Mouse (Mus musculus) neural tube, embryonic 15.5 days (tissue): ENCODE measurements around the gene Maf. TPM values are rescaled to one million over a fixed set of nuclear protein-coding genes. Genes with fewer than 3 reads are reported as not detected.

Experiments
- ATAC-seq: fragments of 200-750 bp; cut with Nextera tagmentation; 2 replicates; pipeline ENCODE4 v1.8.0; 2017; ENCODE audit warnings: mild to moderate bottlenecking, moderate TSS enrichment, moderate library complexity; ENCODE audit not compliant: low FRiP score
- H3K27ac ChIP-seq: fragments of 300-500 bp; sonication (generic); replicated peaks from 2 replicates; pipeline ENCODE4 v1.5.1; 2015; ENCODE audit warnings: mild to moderate bottlenecking, inconsistent platforms
- H3K27me3 ChIP-seq: fragments of 300-500 bp; sonication (generic); replicated peaks from 2 replicates; pipeline ENCODE4 v1.6.1; 2015; ENCODE audit warnings: inconsistent platforms
- H3K36me3 ChIP-seq: fragments of 300-500 bp; sonication (generic); 2 replicates; pipeline ENCODE4 v1.6.1; 2015; ENCODE audit warnings: inconsistent platforms
- H3K4me1 ChIP-seq: fragments of 300-500 bp; sonication (generic); 2 replicates; pipeline ENCODE4 v1.6.1; 2015; ENCODE audit warnings: inconsistent platforms
- H3K4me2 ChIP-seq: fragments of 300-500 bp; sonication (generic); 2 replicates; pipeline ENCODE4 v1.6.1; 2015; ENCODE audit warnings: inconsistent platforms, mild to moderate bottlenecking, moderate library complexity
- H3K4me3 ChIP-seq: fragments of 300-500 bp; sonication (generic); replicated peaks from 2 replicates; pipeline ENCODE4 v1.5.1; 2015; ENCODE audit warnings: mild to moderate bottlenecking, inconsistent platforms
- H3K9ac ChIP-seq: fragments of 300-500 bp; sonication (generic); replicated peaks from 2 replicates; pipeline ENCODE4 v1.6.1; 2015; ENCODE audit warnings: mild to moderate bottlenecking, inconsistent platforms
- H3K9me3 ChIP-seq: fragments of 300-500 bp; sonication (generic); replicated peaks from 2 replicates; pipeline ENCODE4 v1.6.1; 2016; ENCODE audit warnings: inconsistent platforms
- WGBS: fragments of 180-500 bp; shearing (Covaris S2); methylation state at CpG from one replicate; pipeline ENCODE4 v1.1.7; 2015; ENCODE audit warnings: mixed read lengths; 5-methylcytosine and 5-hydroxymethylcytosine counted together
- polyA plus RNA-seq: library from polyadenylated mRNA; unstranded; fragments of >200 nt; fragmentation: Nextera tagmentation; extraction: Ambion mirVana; gene quantifications from 2 replicates; pipeline ENCODE4 v1.2.1, GENCODE M21; 2015

Gene Maf
- polyA plus RNA-seq, 1 experiment from 2014 or later: 12.8 TPM

- H3K9ac ChIP-seq: no peak overlapping the region
These were observed 19.2 kb upstream of the Maf start for GRCm38 (mm10) chr8:115726807-115727206.

DNA sequence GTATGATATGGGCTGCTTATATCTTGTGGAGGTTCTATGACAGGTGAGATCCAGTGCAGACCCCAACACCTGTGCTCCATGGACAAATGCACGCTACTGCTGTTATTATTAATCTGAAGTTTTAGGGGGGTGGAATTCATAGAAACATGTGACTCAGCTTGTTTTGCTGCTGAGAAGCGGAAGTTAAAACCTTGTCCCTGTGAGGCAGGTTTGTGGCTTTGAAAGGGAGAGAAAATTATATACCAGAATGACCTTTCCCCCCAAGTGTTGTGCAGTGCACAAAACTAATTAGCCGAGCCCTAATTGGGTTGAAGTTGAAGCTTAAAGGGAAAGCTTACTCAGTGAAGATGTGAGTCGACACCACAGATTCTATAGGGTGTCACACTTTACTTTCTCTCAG, 18.6 kb upstream of the Maf start:
- no peaks in the 10 kb centered on the region for H3K9me3 ChIP-seq
- no peaks in the 10 kb centered on the region for H3K36me3 ChIP-seq
- no peaks in the 10 kb centered on the region for H3K4me1 ChIP-seq
- no peak overlapping the region for H3K9ac ChIP-seq
- no peak for ATAC-seq
- no peaks in the 10 kb centered on the region for H3K27me3 ChIP-seq
- 84% methylated on average over 4 of the region's 4 CpGs for WGBS
- no peak overlapping the region for H3K4me3 ChIP-seq
- H3K4me2 ChIP-seq: no peak overlapping the region
- no peak overlapping the region for H3K27ac ChIP-seq

More at GRCm38 (mm10) chr8:115726807-115727206, 19.2 kb upstream of the Maf start:
- ATAC-seq: no peak
- no peaks in the 10 kb centered on the region for H3K36me3 ChIP-seq
- no peaks in the 10 kb centered on the region for H3K27me3 ChIP-seq
- H3K4me1 ChIP-seq: 0 out of 2 replicates have a peak, but pooled peaks cover under 1% of the 10 kb centered on the region
- H3K9me3 ChIP-seq: no peaks in the 10 kb centered on the region
- WGBS: 89% methylated on average over 3 of the region's 3 CpGs
- H3K27ac ChIP-seq: no peak overlapping the region
- H3K4me2 ChIP-seq: no peak overlapping the region
- no peak overlapping the region for H3K4me3 ChIP-seq

GRCm38 (mm10) chr8:115719126-115719525, 11.5 kb upstream of the Maf start:
- H3K4me3 ChIP-seq: no peak overlapping the region
- H3K9me3 ChIP-seq: no peaks in the 10 kb centered on the region
- H3K36me3 ChIP-seq: no peaks in the 10 kb centered on the region
- no peak overlapping the region for H3K4me2 ChIP-seq
- no peak for ATAC-seq
- H3K27me3 ChIP-seq: peaks cover 5% of the 10 kb centered on the region; the same call in 1 of the 2 replicates
- WGBS: 81% methylated on average over 7 of the region's 7 CpGs
- H3K27ac ChIP-seq: no peak overlapping the region
- H3K9ac ChIP-seq: no peak overlapping the region
- H3K4me1 ChIP-seq: no peaks in the 10 kb centered on the region

GRCm38 (mm10) chr8:115718621-115719020, 11.0 kb upstream of the Maf start:
- Histone ChIP-seq H3K9me3 (no peaks in the 10 kb centered on the region), H3K27ac (no peak overlapping the region), H3K4me3 (no peak overlapping the region), H3K4me1 (no peaks in the 10 kb centered on the region), H3K27me3 (peaks cover 5% of the 10 kb centered on the region; the same call in 1 of the 2 replicates), H3K4me2 (no peak overlapping the region), H3K9ac (no peak overlapping the region), H3K36me3 (no peaks in the 10 kb centered on the region)
- WGBS: 94% methylated on average over 6 of the region's 6 CpGs
- ATAC-seq: no peak

DNA sequence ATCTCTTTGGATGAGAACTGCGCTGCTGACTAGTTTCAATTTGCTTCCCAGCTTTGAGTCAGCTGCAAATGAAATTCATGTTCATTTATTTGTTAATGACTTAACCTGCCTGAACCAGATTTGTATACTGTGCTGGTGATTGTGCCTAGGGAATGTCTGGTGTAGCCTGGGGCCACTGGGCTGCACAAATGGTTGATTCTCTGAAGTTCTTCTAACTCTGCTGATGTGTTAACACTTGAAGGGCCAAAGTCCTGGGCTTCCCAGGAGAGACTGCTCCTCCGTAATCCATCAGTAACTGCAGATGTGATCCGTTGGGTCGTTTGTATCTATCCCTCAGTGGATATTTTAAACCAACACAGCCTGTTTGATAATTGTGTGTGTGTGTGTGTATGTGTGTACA, 7.7 kb upstream of the Maf start:
- Histone ChIP-seq H3K27me3 (peaks cover 12% of the 10 kb centered on the region), H3K27ac (no peak overlapping the region), H3K9me3 (no peaks in the 10 kb centered on the region), H3K36me3 (no peaks in the 10 kb centered on the region), H3K4me2 (no peak overlapping the region), H3K4me3 (no peak overlapping the region), H3K9ac (no peak overlapping the region), H3K4me1 (peaks cover 14% of the 10 kb centered on the region; the same call in 1 of the 2 replicates)
- 66% methylated on average over 4 of the region's 4 CpGs for WGBS
- ATAC-seq: no peak

DNA sequence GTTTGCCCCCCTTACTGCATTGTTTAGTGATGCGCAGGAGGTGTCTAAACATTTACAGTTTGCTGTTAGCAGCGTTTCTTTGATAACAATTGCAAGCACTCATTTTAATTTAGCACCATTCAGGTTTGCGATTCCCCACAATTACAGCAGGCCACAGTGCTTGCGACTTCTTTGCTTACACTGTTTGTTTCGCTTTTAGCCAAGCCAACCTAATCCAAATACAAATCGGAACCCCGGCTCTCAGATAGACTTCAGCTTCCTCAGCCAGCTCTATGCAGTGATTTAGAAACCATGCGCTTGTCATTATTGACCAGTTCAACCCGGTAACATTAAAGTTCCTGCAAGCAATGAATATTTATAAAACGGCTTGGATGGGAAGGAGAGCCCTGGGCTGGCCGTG, 3.5 kb upstream of the Maf start:
- no peaks in the 10 kb centered on the region for H3K36me3 ChIP-seq
- no peaks in the 10 kb centered on the region for H3K9me3 ChIP-seq
- ATAC-seq: no peak
- 33% methylated on average over 11 of the region's 11 CpGs for WGBS
- no peak overlapping the region for H3K27ac ChIP-seq
- H3K9ac ChIP-seq: no peak overlapping the region
- peaks cover 42% of the 10 kb centered on the region for H3K4me1 ChIP-seq
- H3K27me3 ChIP-seq: peaks cover 14% of the 10 kb centered on the region
- 0 out of 2 replicates have a peak overlapping the region, but pooled peaks have one; percentile 5 for H3K4me2 ChIP-seq
- H3K4me3 ChIP-seq: no peak overlapping the region

DNA sequence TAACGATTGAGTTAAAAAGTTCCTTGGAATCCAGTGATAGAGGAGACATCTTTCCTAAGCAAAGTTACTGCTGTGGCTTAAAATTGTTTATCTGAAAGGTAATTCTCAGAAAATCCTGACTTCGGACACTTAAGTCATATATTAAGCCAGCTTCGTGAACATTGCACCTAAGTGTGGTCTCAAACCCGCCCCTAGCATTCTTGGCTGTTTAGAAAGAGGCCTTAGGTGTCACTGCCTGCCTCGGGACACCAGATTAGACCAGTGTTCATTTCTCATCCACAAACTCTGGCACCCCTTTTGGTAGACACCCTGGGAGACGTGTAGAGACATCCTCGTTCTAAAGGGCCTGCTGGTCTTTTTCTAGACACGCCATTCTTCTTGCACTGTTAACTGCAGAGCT, 2.3 kb upstream of the Maf start:
- H3K9ac ChIP-seq: no peak overlapping the region
- no peak for ATAC-seq
- no peaks in the 10 kb centered on the region for H3K36me3 ChIP-seq
- H3K4me3 ChIP-seq: no peak overlapping the region
- no peak overlapping the region for H3K27ac ChIP-seq
- H3K4me2 ChIP-seq: no peak overlapping the region
- H3K27me3 ChIP-seq: peaks cover 14% of the 10 kb centered on the region
- 69% methylated on average over 8 of the region's 8 CpGs for WGBS
- peaks cover 51% of the 10 kb centered on the region for H3K4me1 ChIP-seq
- no peaks in the 10 kb centered on the region for H3K9me3 ChIP-seq

DNA sequence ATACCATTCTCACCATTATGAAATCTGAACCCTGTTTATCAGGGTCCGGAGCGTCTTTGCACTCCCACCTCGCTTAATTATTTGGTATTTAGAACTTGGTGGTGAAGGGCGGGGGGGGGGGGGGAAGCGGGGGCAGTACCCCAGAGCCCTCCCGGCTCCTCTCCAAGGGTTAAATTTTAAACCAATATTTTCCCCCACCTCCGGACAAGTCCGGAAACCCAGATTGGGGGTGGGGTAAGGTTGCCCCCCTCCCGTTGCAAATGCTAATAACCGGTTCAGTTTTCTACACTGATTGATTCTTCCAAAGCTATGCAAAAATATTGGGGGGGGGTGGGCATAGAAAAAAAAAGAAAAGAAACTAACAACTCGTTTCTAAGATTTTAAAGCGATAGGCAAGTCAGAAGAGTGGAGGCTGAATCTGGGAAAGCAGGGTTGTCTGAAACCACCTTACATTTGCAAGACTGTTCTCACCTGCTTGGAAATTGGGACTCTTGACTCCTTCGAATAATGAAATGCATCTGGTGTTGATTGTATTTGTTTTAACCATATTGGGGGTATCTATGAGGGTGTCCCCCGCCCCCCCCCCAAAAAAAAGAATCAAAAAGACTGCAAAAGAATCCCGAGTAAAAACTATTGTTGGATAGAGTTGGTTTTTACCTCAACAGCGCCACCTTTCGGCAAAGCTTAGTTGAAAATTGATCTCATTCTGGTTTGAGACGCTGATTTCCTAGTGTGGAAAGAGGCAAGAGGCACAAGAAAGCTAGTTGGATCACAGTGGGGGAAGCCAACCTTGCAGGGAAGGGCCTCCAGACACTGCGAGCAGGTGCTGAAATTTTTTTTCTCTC, 1.6 kb upstream of the Maf start:
- whole genome bisulfite sequencing: 2% methylated on average over 19 of the region's 19 CpGs
- Histone ChIP-seq H3K4me3 (peak overlapping the region; percentile 71), H3K27me3 (peaks cover 14% of the 10 kb centered on the region), H3K4me1 (peaks cover 51% of the 10 kb centered on the region), H3K4me2 (peak overlapping the region; percentile 87), H3K36me3 (no peaks in the 10 kb centered on the region), H3K27ac (no peak overlapping the region), H3K9me3 (no peaks in the 10 kb centered on the region), H3K9ac (no peak overlapping the region)
- ATAC-seq: no peak

DNA sequence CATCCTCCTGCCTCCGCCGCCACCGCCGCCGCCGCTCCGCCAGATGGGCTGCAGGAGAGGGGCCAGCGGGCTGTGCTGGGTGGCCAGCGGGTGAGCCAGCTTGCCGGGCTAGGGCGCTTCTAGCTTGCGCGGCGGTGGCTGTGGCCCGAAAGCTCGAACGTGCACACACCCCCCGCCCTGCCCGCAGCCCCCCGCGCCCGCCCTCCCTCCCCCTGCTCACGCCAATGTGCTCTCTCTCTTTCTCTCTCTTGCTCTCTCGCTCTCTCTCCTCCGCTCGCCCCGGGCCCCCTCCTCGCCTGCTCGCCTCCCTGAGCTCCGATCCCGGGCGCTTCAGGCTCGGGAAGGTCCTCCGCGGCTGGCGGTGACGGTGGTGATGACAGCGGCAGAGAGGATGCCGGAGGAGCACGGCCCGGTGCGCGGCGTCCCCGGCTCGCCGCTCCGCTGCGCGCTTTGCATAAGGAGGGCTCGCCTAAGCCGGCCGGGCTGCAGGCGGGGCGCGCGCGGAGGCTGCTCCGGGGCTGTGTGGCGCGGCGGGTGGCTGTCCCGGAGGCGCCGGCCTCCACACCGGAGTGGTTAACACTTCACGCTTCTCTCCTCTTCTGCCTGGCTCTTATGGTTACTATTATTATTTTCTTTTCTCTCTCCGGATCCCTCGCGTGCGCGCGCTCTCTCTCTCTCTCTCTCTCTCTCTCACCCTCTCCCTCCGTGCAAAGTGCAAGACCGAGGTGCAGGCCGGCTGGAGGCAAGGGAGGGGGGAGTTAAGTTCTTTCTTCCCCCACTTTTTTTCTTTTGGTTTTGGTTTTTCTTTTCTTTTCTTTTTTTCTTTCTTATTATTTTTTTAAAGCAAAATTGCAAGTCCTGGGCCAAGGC, 498 bp downstream of the Maf start:
- H3K9ac ChIP-seq: peak overlapping the region; percentile 78
- H3K4me1 ChIP-seq: peaks cover 45% of the 10 kb centered on the region
- H3K27me3 ChIP-seq: peaks cover 8% of the 10 kb centered on the region
- peak overlapping the region; percentile 87 for H3K4me2 ChIP-seq
- peak; percentile 74 for ATAC-seq
- no peaks in the 10 kb centered on the region for H3K36me3 ChIP-seq
- H3K9me3 ChIP-seq: no peaks in the 10 kb centered on the region
- H3K4me3 ChIP-seq: peak overlapping the region; percentile 71
- H3K27ac ChIP-seq: peak overlapping the region; percentile 93
- under 1% methylated on average over 73 of the region's 76 CpGs for WGBS

- Histone ChIP-seq H3K27me3 (peaks cover 8% of the 10 kb centered on the region), H3K9ac (peak overlapping the region; percentile 78), H3K9me3 (no peaks in the 10 kb centered on the region), H3K36me3 (no peaks in the 10 kb centered on the region), H3K4me1 (peaks cover 40% of the 10 kb centered on the region), H3K4me2 (peak overlapping the region; percentile 87), H3K27ac (peak overlapping the region; percentile 93), H3K4me3 (peak overlapping the region; percentile 71)
- 2% methylated on average over 39 of the region's 39 CpGs for WGBS
- ATAC-seq: peak; percentile 33; the same call in 1 of the 2 replicates
These were observed 1.2 kb downstream of the Maf start for GRCm38 (mm10) chr8:115706411-115706860.

DNA sequence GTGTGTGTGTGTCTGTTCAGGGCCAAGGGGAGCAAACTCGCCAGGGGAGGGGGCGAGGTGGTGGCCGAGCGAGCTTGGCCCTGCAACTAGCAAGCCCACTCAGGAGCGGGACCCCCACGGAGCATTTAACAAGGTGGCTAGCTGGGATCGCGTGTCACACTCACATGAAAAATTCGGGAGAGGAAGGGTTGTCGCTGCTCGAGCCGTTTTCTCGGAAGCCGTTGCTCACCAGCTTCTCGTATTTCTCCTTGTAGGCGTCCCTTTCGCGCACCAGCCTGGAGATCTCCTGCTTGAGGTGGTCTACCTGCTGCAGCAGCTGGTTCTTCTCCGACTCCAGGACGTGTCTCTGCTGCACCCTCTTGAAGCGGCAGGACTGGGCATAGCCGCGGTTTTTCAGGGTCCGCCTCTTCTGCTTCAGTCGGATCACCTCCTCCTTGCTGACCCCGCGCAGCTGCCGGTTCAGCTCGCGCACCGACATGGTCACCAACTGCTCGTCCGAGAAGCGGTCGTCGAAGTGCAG, 1.9 kb downstream of the Maf start:
- Histone ChIP-seq H3K9ac (peak overlapping the region; percentile 78), H3K4me3 (peak overlapping the region; percentile 71), H3K9me3 (no peaks in the 10 kb centered on the region), H3K27me3 (peaks cover 8% of the 10 kb centered on the region), H3K36me3 (no peaks in the 10 kb centered on the region), H3K4me2 (peak overlapping the region; percentile 87), H3K4me1 (peaks cover 36% of the 10 kb centered on the region), H3K27ac (peak overlapping the region; percentile 93)
- 0 out of 2 replicates have a peak, but pooled peaks have one; percentile 26 for ATAC-seq
- WGBS: 1% methylated on average over 35 of the region's 36 CpGs
